8 mouse cellular contexts compared by ENCODE assay signal in the genomic region with DNA sequence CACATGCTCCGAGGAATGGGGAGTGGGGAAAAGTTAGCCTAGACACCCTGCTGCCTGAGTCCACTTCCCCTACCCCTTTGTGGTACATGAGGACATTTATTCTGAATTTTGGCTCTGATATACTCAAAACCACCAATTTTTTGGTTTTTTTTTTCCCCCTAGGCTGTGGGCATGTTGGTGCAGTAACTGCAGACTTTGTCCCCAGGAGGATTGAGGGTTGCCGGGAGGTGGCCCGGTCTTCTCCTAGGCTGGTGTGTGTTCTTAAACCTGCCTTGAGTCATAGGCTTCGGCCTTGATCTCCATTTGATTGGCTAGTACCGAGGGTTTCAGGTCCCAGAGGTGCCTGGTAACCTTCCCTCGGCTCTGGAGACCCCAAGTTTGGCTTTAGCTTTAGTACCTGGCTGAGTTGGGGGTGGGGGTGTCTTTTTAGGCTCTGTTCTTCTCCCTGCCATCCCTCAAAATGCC. TPM values are rescaled to one million over a fixed set of nuclear protein-coding genes. Genes with fewer than 3 reads are reported as not detected.
DNase-seq lines count a peak whose midpoint lies in the region; ATAC-seq and TF ChIP-seq lines count a peak whose summit lies in the region.

No protein-coding gene starts in this region.

- H3K4me3 ChIP-seq in neural tube, embryonic 11.5 days (ENCODE audit: low read depth, low read length) = peak overlapping the region; percentile 96
- peak overlapping the region; percentile 91 for H3K4me3 ChIP-seq in erythroblast, embryonic 14.5 days (replicated peaks)
- peak overlapping the region; percentile 99 for H3K4me3 ChIP-seq in small intestine, adult 2 months (ENCODE audit: low read depth, low read length)

- peak overlapping the region; percentile 90 for H3K27ac ChIP-seq in neural tube, embryonic 11.5 days (ENCODE audit: low read depth, low read length)
- peak overlapping the region; percentile 94 for H3K27ac ChIP-seq in small intestine, adult 2 months (ENCODE audit: insufficient read depth, low read depth, low read length)

- DNase-seq in neural tube, embryonic 11.5 days (ENCODE audit: low spot score) = peak; percentile 27
- no peak for DNase-seq in neural tube, embryonic 10.5 days (ENCODE audit: extremely low spot score, low spot score)
- peak; percentile 36 for DNase-seq in kidney, postnatal 10 days
- no peak for DNase-seq in right cerebral cortex, postnatal 25 days
- DNase-seq in embryo, embryonic 10 days (ENCODE audit: low spot score) = no peak

- TF ChIP-seq CTCF in small intestine, adult 2 months (IDR thresholded peaks at IDR 0.05; ENCODE audit: extremely low read depth, insufficient read length, insufficient replicate concordance, low read depth, low read length) = no peak

- WGBS in neural tube, embryonic 11.5 days = 53% methylated on average over 6 of the region's 6 CpGs
- 5% methylated on average over 6 of the region's 6 CpGs for WGBS in small intestine, adult 2 months

- H3K9me3 ChIP-seq in neural tube, embryonic 11.5 days (ENCODE audit: control insufficient read depth, low read length) = no peaks in the 10 kb centered on the region
- peaks cover 1% of the 10 kb centered on the region; the same call in 1 of the 2 replicates for H3K9me3 ChIP-seq in erythroblast, embryonic 14.5 days (ENCODE audit: control insufficient read depth, low read length)

- H3K27me3 ChIP-seq in neural tube, embryonic 11.5 days (ENCODE audit: control insufficient read depth, insufficient read depth, low read length) = no peaks in the 10 kb centered on the region
- H3K27me3 ChIP-seq in erythroblast, embryonic 14.5 days (ENCODE audit: control insufficient read depth) = no peaks in the 10 kb centered on the region
- no peaks in the 10 kb centered on the region for H3K27me3 ChIP-seq in small intestine, adult 2 months (ENCODE audit: control insufficient read depth, insufficient read depth, low read length)

- H3K4me1 ChIP-seq in neural tube, embryonic 11.5 days (ENCODE audit: control insufficient read depth, insufficient read depth, low read length) = peaks cover 34% of the 10 kb centered on the region
- peaks cover 83% of the 10 kb centered on the region for H3K4me1 ChIP-seq in erythroblast, embryonic 14.5 days (ENCODE audit: control insufficient read depth)
- H3K4me1 ChIP-seq in small intestine, adult 2 months (ENCODE audit: control insufficient read depth, insufficient read depth, insufficient read length, low read length) = peaks cover 30% of the 10 kb centered on the region

- ATAC-seq in neural tube, embryonic 11.5 days (ENCODE audit: insufficient read depth, low FRiP score, low TSS enrichment) = no peak
- no peak for ATAC-seq in monocyte, adult 5-6 weeks (replicated peaks; ENCODE audit: insufficient number of reproducible peaks, low FRiP score, low TSS enrichment, poor library complexity, severe bottlenecking)

- TF ChIP-seq POLR2A in small intestine, adult 2 months (IDR thresholded peaks at IDR 0.05; ENCODE audit: low read depth, low read length) = no peak

- H3K4me2 ChIP-seq in neural tube, embryonic 11.5 days (ENCODE audit: low read depth) = peak overlapping the region; percentile 92

- H3K9ac ChIP-seq in neural tube, embryonic 11.5 days (ENCODE audit: low read length) = peak overlapping the region; percentile 95

- no peaks in the 10 kb centered on the region for H3K36me3 ChIP-seq in neural tube, embryonic 11.5 days (ENCODE audit: control insufficient read depth, insufficient read depth, low read length)
- H3K36me3 ChIP-seq in erythroblast, embryonic 14.5 days (ENCODE audit: control insufficient read depth) = peaks cover 33% of the 10 kb centered on the region
- H3K36me3 ChIP-seq in small intestine, adult 2 months (ENCODE audit: control insufficient read depth, insufficient read depth, low read length) = no peaks in the 10 kb centered on the region

RNA-seq across cellular contexts. Expression of a gene that starts 1.7 kb away (rescaled TPM):
- polyA plus RNA-seq in neural tube, embryonic 11.5 days (2014; fragmentation: Nextera tagmentation; extraction: Ambion mirVana) = 52.2 and 56.7 TPM in 2 replicates
- 8.2 and 8.6 TPM in 2 replicates for polyA plus RNA-seq in erythroblast, embryonic 14.5 days (2012)
- 58.7 and 129 TPM in 2 replicates for polyA plus RNA-seq in small intestine, adult 2 months (2012; rRNA removed)
- 27.4 to 61.1 TPM (median 27.9 TPM) in 3 replicates for total RNA-seq in monocyte, adult 5-6 weeks (2017)

Comparison
In these comparisons a context has a peak if more than half of its experiments do, and no peak if none do; other contexts are left out.
1. DNase-seq: peak in neural tube, embryonic 11.5 days (single experiment) and kidney, postnatal 10 days (single experiment); none in neural tube, embryonic 10.5 days (single experiment), right cerebral cortex, postnatal 25 days (single experiment) and embryo, embryonic 10 days (single experiment).
2. Peak in every context shown above with its lines, with median percentiles within 50 percentile points of each other: H3K4me3 ChIP-seq.